Mouse (Mus musculus) testis, adult 2 months (tissue): Measurements from ENCODE around the gene Ptpro.

ENCODE experiments used
- CTCF ChIP-seq: fragments of 200-500 bp; IDR thresholded peaks from 2 replicates; pipeline ENCODE4 v1.5.1; 2012; ENCODE audit warnings: low read depth, mild to moderate bottlenecking, inconsistent platforms, low read length, moderate library complexity; ENCODE audit not compliant: control insufficient read depth, insufficient read depth, insufficient replicate concordance
- POLR2A ChIP-seq: fragments of 200-500 bp; IDR thresholded peaks from 2 replicates; pipeline ENCODE4 v1.6.1; 2012; ENCODE audit warnings: low read depth, mild to moderate bottlenecking, inconsistent platforms, low read length, moderate library complexity; ENCODE audit not compliant: control insufficient read depth

GRCm38 (mm10) chr6:137410510-137410909, 158.4 kb downstream of the Ptpro start:
- TF ChIP-seq CTCF = no peak
- no peak for TF ChIP-seq POLR2A
